Mouse (Mus musculus) lung, embryonic 14.5 days (tissue): ENCODE measurements around the gene Gpld1. TPM values are rescaled to one million over a fixed set of nuclear protein-coding genes. Genes with fewer than 3 reads are reported as not detected.

Experiments
- ATAC-seq: fragments of 200-750 bp; cut with Nextera tagmentation; 2 replicates; pipeline ENCODE4 v1.8.0; 2017; ENCODE audit warnings: mild to moderate bottlenecking, moderate TSS enrichment, moderate library complexity; ENCODE audit not compliant: insufficient read depth
- DNase-seq: peaks from one replicate; pipeline ENCODE4 v3.0.0-alpha.2; 2015
- H3K27ac ChIP-seq: fragments of 300-500 bp; sonication (generic); 2 replicates; pipeline ENCODE4 v1.5.1; 2014; ENCODE audit warnings: low read depth, mild to moderate bottlenecking, moderate library complexity
- H3K27me3 ChIP-seq: fragments of 300-500 bp; sonication (generic); 2 replicates; pipeline ENCODE4 v1.6.1; 2014; ENCODE audit warnings: low read length, control low read depth; ENCODE audit not compliant: insufficient read depth
- H3K36me3 ChIP-seq: fragments of 300-500 bp; sonication (generic); 2 replicates; pipeline ENCODE4 v1.6.1; 2014; ENCODE audit warnings: control low read depth; ENCODE audit not compliant: insufficient read depth
- H3K4me1 ChIP-seq: fragments of 300-500 bp; sonication (generic); 2 replicates; pipeline ENCODE4 v1.6.1; 2014; ENCODE audit warnings: antibody characterized with exemption, control low read depth; ENCODE audit not compliant: insufficient read depth
- H3K4me2 ChIP-seq: fragments of 300-500 bp; sonication (generic); 2 replicates; pipeline ENCODE4 v1.6.1; 2014; ENCODE audit warnings: mild to moderate bottlenecking
- H3K4me3 ChIP-seq: fragments of 300-500 bp; sonication (generic); 2 replicates; pipeline ENCODE4 v1.5.1; 2014; ENCODE audit warnings: low read depth, low read length
- H3K9ac ChIP-seq: fragments of 300-500 bp; sonication (generic); 2 replicates; pipeline ENCODE4 v1.6.1; 2014
- H3K9me3 ChIP-seq: fragments of 300-500 bp; sonication (generic); 2 replicates; pipeline ENCODE4 v1.6.1; 2016; ENCODE audit warnings: low read depth, low read length, control low read depth
- CTCF ChIP-seq: IDR thresholded peaks from 2 replicates; pipeline ENCODE4 v1.5.1; 2016; ENCODE audit warnings: antibody characterized with exemption, low read depth
- WGBS: fragments of 180-500 bp; shearing (Covaris S2); extraction: QIAGEN DNeasy Blood & Tissue Kit; methylation state at CpG from one replicate; pipeline ENCODE4 v1.1.7; 2014; 5-methylcytosine and 5-hydroxymethylcytosine counted together
- polyA plus RNA-seq: library from polyadenylated mRNA; unstranded; fragments of >200 nt; fragmentation: Nextera tagmentation; extraction: Ambion mirVana; gene quantifications from 2 replicates; pipeline ENCODE4 v1.2.1, GENCODE M21; 2014

Gene Gpld1
- polyA plus RNA-seq, 1 experiment from 2014 or later = 1.6 TPM

DNA sequence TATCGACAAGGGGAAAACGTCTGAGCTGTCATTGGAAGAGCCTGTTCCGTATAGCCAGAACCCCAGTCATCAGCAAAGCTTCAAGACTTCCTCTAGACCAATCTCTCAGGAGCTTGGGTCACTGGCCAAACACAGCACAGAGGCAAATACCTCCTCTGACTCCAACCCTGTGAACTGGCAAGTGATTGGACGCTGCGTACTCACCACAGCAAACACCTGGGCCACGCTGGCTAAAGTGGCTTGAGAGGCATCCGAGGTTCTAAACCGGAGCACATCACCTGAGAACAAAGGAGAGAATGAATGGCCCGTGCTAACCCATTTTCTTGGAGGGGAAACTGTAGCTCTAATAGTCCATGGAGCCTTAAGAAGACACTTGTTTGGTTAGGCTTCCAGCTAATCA, 75.4 kb downstream of the Gpld1 start:
- Histone ChIP-seq H3K27ac (no peak overlapping the region), H3K9ac (no peak overlapping the region), H3K36me3 (peaks cover 7% of the 10 kb centered on the region; the same call in 1 of the 2 replicates), H3K27me3 (no peaks in the 10 kb centered on the region), H3K4me1 (peaks cover 7% of the 10 kb centered on the region; the same call in 1 of the 2 replicates), H3K9me3 (no peaks in the 10 kb centered on the region), H3K4me2 (peak overlapping the region; percentile 87; the same call in 1 of the 2 replicates), H3K4me3 (no peak overlapping the region)
- ATAC-seq (no peak), DNase-seq (no peak)
- TF ChIP-seq CTCF = no peak
- 85% methylated on average over 9 of the region's 9 CpGs for WGBS

DNA sequence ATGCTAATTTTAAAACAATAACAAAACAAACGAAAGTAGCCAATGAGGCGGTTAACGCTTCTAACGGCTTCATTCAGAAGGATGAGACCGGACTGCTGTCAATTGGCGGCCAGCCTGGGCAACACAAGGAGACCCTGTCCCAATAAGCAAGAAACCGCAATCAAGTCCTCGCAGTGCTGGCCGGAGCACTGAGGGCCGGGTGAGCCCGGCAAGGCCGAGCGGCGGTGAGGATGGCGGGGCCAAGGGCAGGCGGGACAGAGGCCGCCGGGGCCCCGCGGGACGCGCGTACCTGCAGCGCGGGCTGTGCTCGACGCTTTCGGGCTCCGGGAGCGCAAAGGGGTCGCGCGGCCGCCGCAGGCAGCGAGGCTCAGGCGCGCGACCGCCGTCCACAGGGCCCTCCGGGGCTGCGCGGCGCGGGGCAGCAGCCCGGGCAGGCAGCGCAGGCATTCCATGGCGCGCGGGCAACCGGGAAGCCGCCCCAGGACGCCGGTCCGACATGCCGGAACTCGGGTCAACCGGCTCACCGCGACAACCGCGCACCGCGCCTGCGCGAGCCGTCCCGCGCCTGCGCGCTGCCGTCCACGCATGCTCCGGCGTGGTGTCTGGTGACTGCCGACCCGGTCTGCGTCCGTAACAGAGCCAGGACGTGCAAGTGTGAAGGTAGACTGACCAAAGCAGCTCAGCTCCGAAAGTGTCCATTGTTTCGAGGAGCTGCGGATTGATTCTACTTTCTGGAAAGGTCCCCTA, 77.0 kb downstream of the Gpld1 start, which contains the start of gene Mrs2:
Gene Mrs2 (minus strand): TSS at position 587 of the 747 bp plus-strand sequence.
- no peak for TF ChIP-seq CTCF
- Histone ChIP-seq H3K27ac (peak within 1 kb of the TSS; percentile 70), H3K36me3 (peaks cover 7% of the 10 kb centered on the region; the same call in 1 of the 2 replicates), H3K27me3 (no peaks in the 10 kb centered on the region), H3K4me3 (peak within 1 kb of the TSS; percentile 90), H3K9ac (peak within 1 kb of the TSS; percentile 84), H3K9me3 (no peaks in the 10 kb centered on the region), H3K4me1 (peaks cover 7% of the 10 kb centered on the region; the same call in 1 of the 2 replicates), H3K4me2 (peak within 1 kb of the TSS; percentile 87)
- ATAC-seq (peak; percentile 95), DNase-seq (peak; percentile 94)
- WGBS = under 1% methylated on average over 81 of the region's 84 CpGs

DNA sequence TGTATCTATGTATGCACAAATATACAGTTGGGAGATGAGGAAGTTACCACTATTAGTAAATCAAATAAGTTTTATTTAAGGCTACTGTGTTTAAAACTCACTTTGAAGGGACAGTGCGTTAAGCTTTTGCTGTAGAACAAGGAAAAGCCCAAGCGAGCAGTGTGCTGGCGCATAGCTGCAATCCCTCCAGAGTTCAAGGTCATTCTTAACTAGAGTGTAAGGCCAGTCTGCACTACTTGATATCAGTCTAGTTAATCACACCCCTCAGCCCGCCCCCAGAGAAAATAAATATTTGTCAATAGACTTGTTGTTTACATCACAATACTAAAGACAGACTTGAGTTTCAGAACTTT, 77.6 kb downstream of the Gpld1 start:
- DNase-seq = no peak
- no peak for TF ChIP-seq CTCF
- Histone ChIP-seq H3K36me3 (peaks cover 7% of the 10 kb centered on the region; the same call in 1 of the 2 replicates), H3K9ac (peak overlapping the region; percentile 84), H3K4me2 (peak overlapping the region; percentile 87), H3K9me3 (no peaks in the 10 kb centered on the region), H3K4me3 (peak overlapping the region; percentile 90), H3K27me3 (no peaks in the 10 kb centered on the region), H3K4me1 (peaks cover 7% of the 10 kb centered on the region; the same call in 1 of the 2 replicates), H3K27ac (peak overlapping the region; percentile 70)
- 34% methylated on average over 4 of the region's 4 CpGs for WGBS
- ATAC-seq = peak; percentile 48

DNA sequence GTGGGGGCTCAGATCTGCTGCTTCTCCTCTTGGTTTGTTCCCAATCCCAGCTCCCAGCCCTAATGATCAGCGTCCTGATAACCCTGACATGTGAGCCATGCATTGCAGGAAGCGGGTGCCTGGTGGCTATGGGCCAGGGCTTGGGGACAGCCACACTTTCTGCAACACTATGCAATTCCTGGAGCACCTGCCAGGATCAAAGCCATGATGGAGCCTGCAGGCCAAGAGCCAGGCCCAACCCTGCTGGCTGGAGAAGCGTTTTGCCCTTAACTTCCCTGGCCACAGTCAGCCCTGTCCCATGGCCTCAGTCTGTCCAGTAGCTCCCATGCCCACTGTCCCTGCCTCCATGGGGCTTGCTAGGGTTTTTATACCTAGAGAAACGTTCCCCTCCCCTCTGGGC, 79.4 kb downstream of the Gpld1 start:
- Histone ChIP-seq H3K9me3 (no peaks in the 10 kb centered on the region), H3K4me1 (peaks cover 7% of the 10 kb centered on the region; the same call in 1 of the 2 replicates), H3K27ac (no peak overlapping the region), H3K27me3 (no peaks in the 10 kb centered on the region), H3K4me2 (no peak overlapping the region), H3K9ac (no peak overlapping the region), H3K4me3 (no peak overlapping the region), H3K36me3 (peaks cover 2% of the 10 kb centered on the region; the same call in 1 of the 2 replicates)
- 67% methylated on average over 4 of the region's 4 CpGs for WGBS
- DNase-seq (no peak), ATAC-seq (no peak)
- no peak for TF ChIP-seq CTCF

- no peaks in the 10 kb centered on the region for H3K9me3 ChIP-seq
- WGBS = 74% methylated on average over 3 of the region's 3 CpGs
- no peak overlapping the region for H3K4me2 ChIP-seq
- H3K9ac ChIP-seq = no peak overlapping the region
- DNase-seq (no peak), ATAC-seq (no peak)
- no peaks in the 10 kb centered on the region for H3K36me3 ChIP-seq
- no peak for TF ChIP-seq CTCF
- H3K4me1 ChIP-seq = peaks cover 7% of the 10 kb centered on the region; the same call in 1 of the 2 replicates
- H3K27me3 ChIP-seq = no peaks in the 10 kb centered on the region
- H3K27ac ChIP-seq = no peak overlapping the region
- no peak overlapping the region for H3K4me3 ChIP-seq
Measured at GRCm38 (mm10) chr13:25023129-25023528, 80.2 kb downstream of the Gpld1 start.

DNA sequence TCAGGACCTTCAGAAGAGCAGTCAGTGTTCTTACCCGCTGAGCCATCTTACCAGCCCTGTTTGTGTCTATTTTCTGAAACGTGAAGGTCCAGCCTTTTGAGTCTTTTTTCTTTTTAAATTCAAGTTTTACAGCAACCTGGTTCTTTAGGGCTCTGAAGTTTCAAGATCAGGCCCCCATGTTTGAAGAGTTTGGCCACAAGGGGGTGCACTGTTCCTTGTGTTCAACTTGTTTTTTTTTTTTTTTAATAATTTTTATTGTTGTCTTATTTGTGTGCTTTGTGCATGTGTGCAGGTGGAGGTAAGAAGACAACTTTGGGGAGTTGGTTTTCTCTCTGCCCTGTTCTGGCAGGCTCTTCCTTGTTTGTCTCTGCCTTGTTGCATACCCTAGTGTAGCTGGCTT, 81.7 kb downstream of the Gpld1 start:
- TF ChIP-seq CTCF = peak; percentile 60
- Histone ChIP-seq H3K27me3 (no peaks in the 10 kb centered on the region), H3K9me3 (no peaks in the 10 kb centered on the region), H3K4me2 (no peak overlapping the region), H3K4me1 (no peaks in the 10 kb centered on the region), H3K4me3 (no peak overlapping the region), H3K27ac (no peak overlapping the region), H3K36me3 (no peaks in the 10 kb centered on the region), H3K9ac (no peak overlapping the region)
- WGBS = 32% methylated on average over 2 of the region's 2 CpGs
- no peak for ATAC-seq
- peak; percentile 77 for DNase-seq

GRCm38 (mm10) chr13:25026409-25027113, 83.6 kb downstream of the Gpld1 start:
- 86% methylated on average over 6 of the region's 6 CpGs for WGBS
- no peak for TF ChIP-seq CTCF
- H3K36me3 ChIP-seq = no peaks in the 10 kb centered on the region
- DNase-seq (no peak), ATAC-seq (no peak)
- no peak overlapping the region for H3K9ac ChIP-seq
- no peaks in the 10 kb centered on the region for H3K27me3 ChIP-seq
- no peaks in the 10 kb centered on the region for H3K9me3 ChIP-seq
- no peak overlapping the region for H3K4me3 ChIP-seq
- H3K27ac ChIP-seq = no peak overlapping the region
- no peaks in the 10 kb centered on the region for H3K4me1 ChIP-seq
- no peak overlapping the region for H3K4me2 ChIP-seq
